Mouse (Mus musculus) left cerebral cortex, postnatal 4 days (tissue): Measurements from ENCODE around the gene Klk12. TPM values are rescaled to one million over a fixed set of nuclear protein-coding genes. Genes with fewer than 3 reads are reported as not detected.

ENCODE experiments used
- DNase-seq: peaks from one replicate; pipeline ENCODE4 v3.0.0-alpha.2; 2022
- intact Hi-C: fragments of 180-260 bp; cut with DNase I; formaldehyde crosslinking; loops from one replicate; pipeline ENCODE4 v1.15.1; 2025
- total RNA-seq, 2 experiments: library from RNA; stranded (reverse); gene quantifications; 2 replicates each; pipeline ENCODE4 v1.2.3; 2021

Klk12 gene
- total RNA-seq = not detected

- no peak for DNase-seq
- intact Hi-C loops = no loop called here
Observed at GRCm38 (mm10) chr7:43768597-43768996, at the start of gene Klk12. Klk12 (plus strand) TSS chr7:43768897.

GRCm38 (mm10) chr7:43747788-43748187 is 20.9 kb upstream of the Klk12 start:
- no peak for DNase-seq
- intact Hi-C loops = no loop called here

GRCm38 (mm10) chr7:43752806-43753205 is 15.9 kb upstream of the Klk12 start:
- DNase-seq = no peak
- intact Hi-C loops = no loop called here

GRCm38 (mm10) chr7:43766484-43766883 is 2.2 kb upstream of the Klk12 start:
- intact Hi-C loops = no loop called here
- DNase-seq = no peak

DNA sequence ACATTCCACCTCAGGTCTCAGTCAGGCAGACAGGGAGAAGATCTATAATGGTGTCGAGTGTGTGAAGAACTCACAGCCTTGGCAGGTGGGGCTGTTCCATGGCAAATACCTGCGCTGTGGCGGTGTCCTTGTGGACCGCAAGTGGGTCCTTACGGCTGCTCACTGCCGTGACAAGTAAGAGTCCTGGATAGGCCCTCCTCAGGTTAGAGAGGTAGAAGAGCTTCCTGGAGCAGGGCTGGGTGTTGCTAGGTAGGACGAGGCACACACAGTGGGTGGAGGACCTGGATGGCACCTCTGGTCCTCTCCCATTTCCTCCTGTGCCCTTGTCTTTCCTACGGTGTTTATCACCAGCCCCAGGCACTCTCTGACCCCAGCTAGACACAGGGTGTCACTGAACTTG is 939 bp downstream of the Klk12 start:
- no peak for DNase-seq
- intact Hi-C loops = no loop called here

GRCm38 (mm10) chr7:43770701-43771100 is 2.0 kb downstream of the Klk12 start:
- DNase-seq = no peak
- intact Hi-C loops = no loop called here

DNA sequence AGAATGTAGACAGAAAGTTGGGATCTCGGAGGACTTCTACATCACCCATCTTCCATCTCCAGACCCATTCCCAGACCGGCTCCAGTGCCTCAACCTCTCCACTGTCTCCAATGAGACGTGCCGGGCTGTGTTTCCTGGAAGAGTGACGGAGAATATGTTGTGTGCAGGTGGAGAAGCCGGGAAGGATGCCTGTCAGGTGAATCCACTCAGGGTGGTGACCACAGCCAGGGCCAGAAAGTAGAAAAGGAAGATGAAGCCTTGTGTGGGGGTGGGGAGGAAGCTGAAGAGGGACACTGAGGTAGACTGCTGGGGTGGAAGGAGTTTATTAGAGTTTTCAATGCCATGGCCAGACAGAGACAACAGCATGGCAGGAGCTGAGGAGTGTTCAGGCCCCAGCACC is 3.2 kb downstream of the Klk12 start:
- no peak for DNase-seq
- intact Hi-C loops = no loop called here

DNA sequence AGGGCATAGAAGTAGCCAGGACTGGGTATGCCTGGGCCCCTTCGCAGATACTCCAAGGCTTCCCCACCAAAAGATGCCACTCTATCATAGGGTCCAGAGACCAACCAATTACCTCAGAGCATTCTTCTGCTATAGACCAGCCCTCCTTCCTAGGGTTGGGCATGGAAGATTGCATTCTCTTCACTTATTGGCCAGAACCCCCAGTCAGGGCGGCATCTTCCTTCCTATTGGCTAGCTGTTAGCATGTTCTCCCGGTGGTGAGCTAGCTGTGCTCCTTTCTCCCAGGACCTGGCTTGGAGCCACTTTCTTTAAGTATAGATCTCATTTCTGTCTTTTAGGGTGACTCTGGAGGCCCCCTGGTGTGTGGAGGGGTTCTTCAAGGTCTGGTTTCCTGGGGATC is 4.2 kb downstream of the Klk12 start:
- intact Hi-C loops = no loop called here
- DNase-seq = no peak

GRCm38 (mm10) chr7:43774364-43774763 is 5.7 kb downstream of the Klk12 start, which contains the start of gene Klk11:
Klk11 (plus strand) TSS chr7:43774604.
- intact Hi-C loops = no loop called here
- no peak for DNase-seq

DNA sequence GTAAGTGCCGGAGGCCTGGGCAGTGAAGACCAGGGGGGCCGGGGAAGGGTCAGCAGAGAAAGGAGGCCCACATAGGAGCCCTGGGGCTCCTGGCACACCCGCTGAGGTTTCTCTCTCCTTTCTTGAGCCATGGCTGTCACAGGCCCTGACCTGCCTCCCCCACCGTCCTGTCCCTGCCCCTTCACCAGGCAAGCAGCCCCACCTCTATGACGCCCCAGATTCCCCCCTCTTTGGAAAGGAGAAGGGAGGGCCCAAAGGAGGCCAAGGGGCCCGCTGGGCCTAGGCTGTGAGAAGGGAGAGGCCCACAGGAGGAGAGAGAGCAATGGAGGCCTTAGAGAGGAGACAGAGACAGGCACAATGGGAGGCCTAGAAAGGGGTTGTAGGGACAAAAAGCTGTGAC is 6.1 kb downstream of the Klk12 start:
- intact Hi-C loops = no loop called here
- no peak for DNase-seq

DNA sequence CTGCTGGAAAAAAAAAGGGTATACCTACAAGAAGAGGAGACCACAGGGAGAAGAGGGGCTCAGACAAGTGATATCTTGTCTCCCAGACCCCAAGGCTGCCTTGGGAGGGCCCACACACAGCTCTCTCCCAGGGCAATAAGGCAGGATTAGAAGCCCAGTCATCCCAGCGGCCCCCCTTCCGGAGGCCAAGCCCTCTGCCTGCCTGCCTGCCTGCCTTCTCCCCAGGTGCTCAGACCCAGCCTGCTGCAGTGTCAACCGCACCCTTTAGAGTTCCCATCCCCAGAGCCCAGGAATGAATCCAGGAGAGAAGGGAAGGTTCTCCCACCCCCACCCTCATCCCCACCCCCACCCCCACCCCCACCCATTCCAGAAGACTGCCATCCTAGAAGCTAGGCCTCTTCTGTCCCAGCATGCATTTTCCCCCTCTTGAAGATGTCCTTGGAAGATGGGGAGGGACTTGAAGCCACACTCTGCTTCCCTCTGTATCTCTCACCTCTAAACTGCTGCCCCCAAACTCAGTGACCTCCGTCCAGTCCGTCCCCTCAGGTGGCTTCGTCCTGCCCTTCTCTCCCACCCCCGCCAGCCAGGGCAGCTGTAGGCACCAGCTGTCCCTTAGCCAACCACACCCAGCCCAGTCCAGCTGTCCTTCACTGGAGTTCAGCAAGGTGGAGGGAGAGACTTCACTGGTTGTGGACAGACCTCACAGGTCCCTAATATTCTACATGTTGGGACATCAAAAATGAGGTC is 6.8 kb downstream of the Klk12 start:
- intact Hi-C loops = no loop called here
- DNase-seq = no peak

DNA sequence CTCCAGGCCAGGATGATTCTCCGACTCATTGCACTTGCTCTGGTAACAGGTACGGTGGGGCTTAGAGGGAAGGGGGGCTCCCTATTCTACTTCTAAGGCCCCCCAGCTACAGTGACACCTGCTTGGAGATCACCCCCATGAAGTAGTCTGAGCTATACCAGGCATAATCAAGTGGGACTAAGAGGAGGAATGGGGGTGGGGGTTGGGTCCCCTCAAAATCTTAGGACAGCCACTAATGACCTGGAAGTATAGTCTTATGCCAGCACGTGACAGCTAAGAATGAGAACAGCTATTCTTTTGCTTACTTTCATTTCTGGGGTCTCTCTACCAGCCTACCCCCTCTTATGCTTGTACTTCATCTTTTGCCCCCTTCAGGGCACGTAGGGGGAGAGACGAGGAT is 7.8 kb downstream of the Klk12 start:
- intact Hi-C loops = no loop called here
- no peak for DNase-seq

DNA sequence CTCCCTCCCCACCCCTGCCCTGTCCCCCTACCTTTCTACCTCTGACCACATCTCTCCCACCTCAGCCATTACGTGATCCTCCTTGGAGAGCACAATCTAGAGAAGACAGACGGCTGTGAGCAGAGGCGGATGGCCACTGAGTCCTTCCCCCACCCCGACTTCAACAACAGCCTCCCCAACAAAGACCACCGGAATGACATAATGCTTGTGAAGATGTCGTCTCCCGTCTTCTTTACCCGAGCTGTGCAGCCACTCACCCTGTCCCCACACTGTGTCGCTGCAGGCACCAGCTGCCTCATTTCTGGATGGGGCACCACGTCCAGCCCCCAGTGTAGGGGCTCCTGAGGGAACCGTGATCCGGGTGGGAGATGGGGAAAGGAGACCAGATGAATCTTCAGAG is 8.7 kb downstream of the Klk12 start:
- DNase-seq = no peak
- intact Hi-C loops = no loop called here

DNA sequence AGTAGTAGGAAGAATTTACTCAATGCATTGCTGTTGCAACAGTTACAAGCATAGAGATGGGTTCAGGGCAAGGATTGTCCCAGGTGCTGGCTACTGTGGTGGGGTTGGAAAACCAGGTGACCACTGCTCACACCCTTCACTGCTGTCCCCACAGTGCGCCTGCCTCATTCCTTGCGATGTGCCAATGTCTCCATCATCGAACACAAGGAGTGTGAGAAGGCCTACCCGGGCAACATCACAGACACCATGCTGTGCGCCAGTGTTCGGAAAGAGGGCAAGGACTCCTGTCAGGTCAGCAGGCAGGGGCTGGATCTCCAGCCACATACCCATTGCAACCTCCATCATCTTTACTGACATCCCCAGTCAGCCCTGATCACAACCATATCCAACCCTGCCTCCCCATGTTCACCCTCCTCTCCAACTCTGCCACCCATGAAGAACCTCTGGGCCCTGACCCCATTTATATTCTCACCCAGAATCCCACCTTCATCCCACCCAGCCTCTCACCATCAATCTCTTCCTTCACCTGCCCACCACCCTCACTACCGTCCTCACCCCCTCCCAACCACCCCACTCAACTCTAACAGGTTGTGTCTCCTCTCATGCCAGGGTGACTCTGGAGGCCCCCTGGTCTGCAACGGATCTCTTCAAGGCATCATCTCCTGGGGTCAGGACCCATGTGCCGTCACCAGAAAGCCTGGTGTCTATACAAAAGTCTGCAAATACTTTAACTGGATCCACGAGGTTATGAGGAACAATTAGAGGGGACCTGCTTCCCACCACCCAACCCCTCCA is 9.7 kb downstream of the Klk12 start:
- no peak for DNase-seq
- intact Hi-C loops = no loop called here

GRCm38 (mm10) chr7:43780241-43780640 is 11.5 kb downstream of the Klk12 start:
- intact Hi-C loops = no loop called here
- no peak for DNase-seq

DNA sequence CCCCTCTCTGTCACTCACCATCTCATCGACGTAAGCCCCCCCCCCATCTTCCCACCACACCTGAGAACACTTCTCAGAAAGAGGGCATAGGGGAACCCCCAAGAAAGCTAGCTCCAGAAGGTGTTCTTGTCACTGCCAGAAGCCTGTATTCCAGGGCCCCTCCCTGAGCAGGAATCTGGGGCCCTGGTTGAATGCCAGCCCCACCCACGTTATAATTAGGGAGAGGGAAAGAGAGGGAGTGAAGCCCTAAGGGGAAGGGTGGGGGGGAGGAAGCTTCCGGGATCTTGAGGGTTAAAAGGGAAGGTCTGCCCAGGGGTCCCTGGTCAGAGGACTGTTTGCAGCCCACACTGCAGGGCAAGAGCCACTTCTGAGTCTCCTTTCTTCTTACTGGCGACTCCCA is 12.0 kb downstream of the Klk12 start, which contains the start of gene Klk10:
TSS of gene Klk10 (plus strand) at position 290 of the 400 bp plus-strand sequence.
- DNase-seq = no peak
- intact Hi-C loops = no loop called here

- DNase-seq = no peak
- intact Hi-C loops = no loop called here
Observed at GRCm38 (mm10) chr7:43781541-43781940, 12.8 kb downstream of the Klk12 start.

GRCm38 (mm10) chr7:43782275-43783265 is 13.9 kb downstream of the Klk12 start:
- DNase-seq = peak; percentile 74
- intact Hi-C loops = no loop called here

DNA sequence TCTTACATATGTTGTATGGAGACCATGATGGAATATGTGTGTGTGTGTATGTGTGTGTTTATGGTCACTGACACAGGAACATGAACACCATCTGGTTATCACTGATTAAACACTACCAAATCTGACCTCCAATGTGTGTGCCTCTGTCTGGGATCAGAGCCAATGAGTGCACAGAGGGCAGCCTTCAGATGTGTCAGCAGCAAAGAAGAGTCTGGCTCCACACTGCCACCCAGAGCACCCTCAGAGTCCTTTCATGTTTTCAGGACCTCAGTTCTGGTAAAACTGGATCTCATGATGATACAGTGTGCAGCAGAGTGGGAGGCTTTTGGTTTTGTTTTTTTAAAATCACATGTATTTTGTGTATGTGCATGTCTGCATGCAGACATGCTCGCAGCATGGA is 16.6 kb downstream of the Klk12 start:
- DNase-seq = no peak
- intact Hi-C loops = no loop called here

- intact Hi-C loops = no loop called here
- DNase-seq = no peak
Observed at GRCm38 (mm10) chr7:43788096-43788495, 19.4 kb downstream of the Klk12 start.

DNA sequence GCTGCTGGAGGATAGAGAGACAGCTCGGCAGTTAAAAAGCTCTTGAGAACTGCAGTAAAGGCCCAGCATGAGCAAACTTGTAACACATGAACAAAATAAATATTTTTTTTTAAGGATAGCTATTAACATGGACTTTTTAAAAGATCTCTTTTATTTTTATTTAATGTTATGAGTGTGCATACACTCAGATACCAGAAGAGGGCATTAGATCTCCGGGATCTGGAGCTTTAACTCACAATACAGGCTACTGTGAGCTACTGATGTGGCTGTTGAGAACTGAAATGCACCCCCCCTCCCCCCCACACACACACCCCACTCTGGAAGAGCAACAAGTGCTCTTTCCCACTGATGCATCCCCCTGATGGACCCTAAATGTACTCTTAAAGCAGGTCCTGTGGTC is 20.6 kb downstream of the Klk12 start:
- DNase-seq = no peak
- intact Hi-C loops = no loop called here
